Mouse (Mus musculus): ENCODE measurements around the gene Erbin.

Gene Erbin

DNA sequence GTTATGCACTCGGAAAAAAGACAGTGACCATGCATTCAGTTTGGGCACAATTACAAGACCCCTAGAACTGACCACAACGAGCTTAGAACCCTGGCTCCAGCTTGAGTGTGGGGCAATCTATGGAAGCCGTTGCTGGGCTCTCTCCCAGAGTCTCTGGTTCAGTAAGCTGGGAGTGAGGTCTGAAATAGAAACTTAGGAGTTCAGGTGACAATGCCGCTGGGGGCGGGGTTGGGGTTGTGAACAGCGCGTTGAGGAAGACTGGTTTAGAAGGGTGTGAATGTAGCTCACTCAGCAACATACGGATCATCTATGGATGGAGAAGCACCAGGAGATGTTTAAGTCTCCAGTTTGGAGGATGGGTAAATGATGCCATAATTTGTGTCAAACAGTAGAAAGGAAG is 143.2 kb downstream of the Erbin start:
- no peaks in the 10 kb centered on the region for H3K36me3 ChIP-seq (ENCODE audit: insufficient read depth, low read length)
- no peaks in the 10 kb centered on the region for H3K9me3 ChIP-seq (ENCODE audit: low read length)
- H3K4me1 ChIP-seq (replicated peaks; ENCODE audit: low read depth, low read length), result peaks cover 21% of the 10 kb centered on the region
- no peak overlapping the region for H3K4me3 ChIP-seq (replicated peaks; ENCODE audit: low read length)
- H3K27me3 ChIP-seq (ENCODE audit: insufficient read depth, low read length), result peaks cover 7% of the 10 kb centered on the region; the same call in 1 of the 2 replicates
- no peak for TF ChIP-seq NANOG (IDR thresholded peaks at IDR 0.05; ENCODE audit: borderline replicate concordance, low read length)
- TF ChIP-seq POU5F1 (IDR thresholded peaks at IDR 0.05; ENCODE audit: borderline replicate concordance, low read length), result no peak
- TF ChIP-seq CTCF (conservative IDR thresholded peaks at IDR 0.05; ENCODE audit: low read length), result no peak

DNA sequence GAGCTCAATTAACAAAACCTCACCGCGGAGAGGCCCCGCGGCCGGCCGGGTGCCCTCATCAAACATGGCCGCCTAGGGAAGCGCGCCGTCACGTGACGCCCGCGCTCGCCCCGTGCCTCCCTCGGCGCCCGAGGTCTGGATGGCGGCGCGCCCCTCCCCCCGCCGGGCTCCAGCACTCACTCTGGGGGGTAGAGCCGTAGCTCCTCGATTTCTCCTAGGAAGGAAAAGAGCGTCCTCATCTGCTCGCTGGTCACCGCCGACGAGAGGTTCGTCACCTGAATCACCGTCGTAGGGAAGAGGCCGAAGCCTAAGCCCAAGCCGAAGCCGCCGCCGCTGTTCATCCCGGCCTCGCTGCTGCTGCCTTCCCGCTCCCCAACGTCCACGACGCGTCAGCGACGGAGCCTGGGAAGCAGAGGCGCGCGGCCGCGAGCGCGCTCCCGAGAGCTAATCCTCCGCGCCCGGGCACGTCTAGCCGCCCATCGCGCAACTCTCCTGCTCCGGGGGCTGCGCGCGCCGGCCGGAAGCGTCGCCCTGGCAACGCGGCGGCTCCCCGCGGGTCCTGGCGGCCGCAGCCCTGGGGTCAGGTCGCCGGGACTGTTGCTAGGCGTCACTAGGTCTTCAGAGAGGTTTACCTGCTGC is 146.1 kb downstream of the Erbin start, which contains the start of gene Srek1:
Srek1 (minus strand) TSS at position 490 of the 639 bp plus-strand sequence.
- Histone ChIP-seq H3K36me3 (ENCODE audit: insufficient read depth, low read length) (peaks cover 16% of the 10 kb centered on the region), H3K9me3 (ENCODE audit: low read length) (no peaks in the 10 kb centered on the region), H3K27me3 (ENCODE audit: insufficient read depth, low read length) (peaks cover 7% of the 10 kb centered on the region; the same call in 1 of the 2 replicates), H3K4me3 (replicated peaks; ENCODE audit: low read length) (peak within 1 kb of the TSS; percentile 87), H3K4me1 (replicated peaks; ENCODE audit: low read depth, low read length) (peaks cover 32% of the 10 kb centered on the region)
- TF ChIP-seq POU5F1 (IDR thresholded peaks at IDR 0.05; ENCODE audit: borderline replicate concordance, low read length), result no peak
- no peak for TF ChIP-seq CTCF (conservative IDR thresholded peaks at IDR 0.05; ENCODE audit: low read length)

DNA sequence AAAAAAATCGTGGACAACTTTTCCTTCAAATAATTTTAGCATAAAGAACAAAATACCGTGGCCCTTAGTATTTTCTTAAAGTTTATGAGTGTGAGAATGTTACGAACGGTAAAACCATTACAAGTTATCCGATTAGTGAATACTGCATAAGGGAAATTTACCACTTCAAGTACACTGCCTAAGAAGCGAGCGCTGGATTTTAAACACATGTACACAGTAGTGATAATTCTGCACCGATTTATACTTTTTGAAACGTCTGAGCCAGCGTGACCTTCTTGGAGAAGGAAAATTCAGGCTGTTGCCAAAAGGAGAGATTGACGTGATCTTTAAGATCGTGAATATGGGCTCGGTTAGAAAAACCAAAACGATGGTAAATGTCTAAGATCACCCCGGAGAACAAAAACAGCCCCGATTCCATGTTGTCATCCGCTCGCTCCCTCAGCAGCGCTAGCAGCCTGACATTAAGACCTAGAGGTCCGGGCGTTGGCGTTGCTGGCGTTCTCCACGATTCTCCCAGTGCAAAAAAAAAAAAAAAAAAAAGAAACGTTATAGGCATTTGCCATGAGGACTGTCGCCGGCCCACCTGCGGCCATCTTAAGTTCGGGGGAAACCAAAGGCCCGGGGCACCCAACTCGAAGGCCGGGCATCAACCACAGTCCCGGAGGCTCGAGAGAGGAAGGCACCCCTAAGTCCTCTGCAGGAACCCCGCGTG is 146.8 kb downstream of the Erbin start:
- no peak for TF ChIP-seq POU5F1 (IDR thresholded peaks at IDR 0.05; ENCODE audit: borderline replicate concordance, low read length)
- no peak for TF ChIP-seq CTCF (conservative IDR thresholded peaks at IDR 0.05; ENCODE audit: low read length)
- no peak for TF ChIP-seq NANOG (IDR thresholded peaks at IDR 0.05; ENCODE audit: borderline replicate concordance, low read length)
- H3K36me3 ChIP-seq (ENCODE audit: insufficient read depth, low read length), result peaks cover 20% of the 10 kb centered on the region
- peaks cover 32% of the 10 kb centered on the region for H3K4me1 ChIP-seq (replicated peaks; ENCODE audit: low read depth, low read length)
- peaks cover 7% of the 10 kb centered on the region; the same call in 1 of the 2 replicates for H3K27me3 ChIP-seq (ENCODE audit: insufficient read depth, low read length)
- H3K4me3 ChIP-seq (replicated peaks; ENCODE audit: low read length), result peak overlapping the region; percentile 87
- no peaks in the 10 kb centered on the region for H3K9me3 ChIP-seq (ENCODE audit: low read length)

DNA sequence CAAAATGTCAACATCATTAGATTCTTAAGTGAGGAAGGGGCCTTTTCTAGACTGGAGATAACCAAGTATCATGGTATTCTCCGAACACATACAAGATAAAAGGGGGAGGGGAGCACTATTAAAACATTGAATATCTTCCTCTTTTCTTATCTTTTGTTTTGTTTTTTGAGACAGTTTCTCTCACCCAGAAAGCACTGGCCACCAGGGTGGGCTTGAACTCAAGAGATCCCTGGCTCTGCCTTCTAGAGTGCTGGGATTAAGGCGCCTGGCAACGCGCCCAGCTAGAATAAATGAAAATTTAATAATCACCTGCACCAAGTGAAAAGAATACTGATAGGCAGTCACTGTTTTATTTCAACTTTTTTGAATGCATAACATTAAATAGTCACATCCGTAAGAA is 147.4 kb downstream of the Erbin start:
- peaks cover 7% of the 10 kb centered on the region; the same call in 1 of the 2 replicates for H3K27me3 ChIP-seq (ENCODE audit: insufficient read depth, low read length)
- H3K36me3 ChIP-seq (ENCODE audit: insufficient read depth, low read length), result peaks cover 22% of the 10 kb centered on the region
- H3K4me3 ChIP-seq (replicated peaks; ENCODE audit: low read length), result peak overlapping the region; percentile 87
- TF ChIP-seq POU5F1 (IDR thresholded peaks at IDR 0.05; ENCODE audit: borderline replicate concordance, low read length) (no peak), CTCF (conservative IDR thresholded peaks at IDR 0.05; ENCODE audit: low read length) (no peak), NANOG (IDR thresholded peaks at IDR 0.05; ENCODE audit: borderline replicate concordance, low read length) (no peak)
- no peaks in the 10 kb centered on the region for H3K9me3 ChIP-seq (ENCODE audit: low read length)
- H3K4me1 ChIP-seq (replicated peaks; ENCODE audit: low read depth, low read length), result peaks cover 32% of the 10 kb centered on the region

DNA sequence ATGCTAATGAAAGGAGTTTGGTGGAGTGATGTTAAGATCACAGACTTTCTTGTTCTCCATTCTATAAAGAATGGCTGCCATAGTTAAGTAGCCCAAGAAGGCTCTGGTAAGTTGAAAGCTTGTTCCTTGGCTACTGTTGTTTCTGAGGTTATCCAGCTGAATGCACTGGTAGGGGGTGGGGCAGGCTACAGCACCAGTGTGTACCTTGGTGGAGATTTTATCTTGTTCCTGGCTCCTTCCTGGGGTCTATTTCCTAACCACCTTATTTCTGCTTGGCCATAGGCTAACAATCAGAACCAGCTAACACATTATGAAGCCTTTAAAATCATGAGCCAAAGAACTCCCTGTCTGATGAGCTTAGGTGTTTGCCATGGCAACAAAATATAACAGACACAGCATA is 149.5 kb downstream of the Erbin start:
- no peak overlapping the region for H3K4me3 ChIP-seq (replicated peaks; ENCODE audit: low read length)
- TF ChIP-seq POU5F1 (IDR thresholded peaks at IDR 0.05; ENCODE audit: borderline replicate concordance, low read length), result no peak
- no peak for TF ChIP-seq NANOG (IDR thresholded peaks at IDR 0.05; ENCODE audit: borderline replicate concordance, low read length)
- no peak for TF ChIP-seq CTCF (conservative IDR thresholded peaks at IDR 0.05; ENCODE audit: low read length)
- H3K27me3 ChIP-seq (ENCODE audit: insufficient read depth, low read length), result no peaks in the 10 kb centered on the region
- H3K9me3 ChIP-seq (ENCODE audit: low read length), result no peaks in the 10 kb centered on the region
- peaks cover 41% of the 10 kb centered on the region for H3K36me3 ChIP-seq (ENCODE audit: insufficient read depth, low read length)
- peaks cover 32% of the 10 kb centered on the region for H3K4me1 ChIP-seq (replicated peaks; ENCODE audit: low read depth, low read length)
